Mouse (Mus musculus) neural tube, embryonic 11.5 days (tissue): Measurements from ENCODE around the gene Srcin1. TPM values are rescaled to one million over a fixed set of nuclear protein-coding genes. Genes with fewer than 3 reads are reported as not detected.

Experiments
- ATAC-seq: fragments of 200-750 bp; cut with Nextera tagmentation; 2 replicates; pipeline ENCODE4 v1.8.0; 2017; ENCODE audit warnings: moderate number of reproducible peaks, mild to moderate bottlenecking, moderate TSS enrichment, moderate library complexity; ENCODE audit not compliant: insufficient read depth, low FRiP score, low TSS enrichment
- DNase-seq: peaks from one replicate; pipeline ENCODE4 v3.0.0-alpha.2; 2015; ENCODE audit warnings: low spot score
- H3K27ac ChIP-seq: fragments of 300-500 bp; sonication (generic); 2 replicates; pipeline ENCODE4 v1.5.1; 2014; ENCODE audit warnings: low read depth, mild to moderate bottlenecking, low read length
- H3K27me3 ChIP-seq: fragments of 300-500 bp; sonication (generic); 2 replicates; pipeline ENCODE4 v1.6.1; 2014; ENCODE audit warnings: mild to moderate bottlenecking, low read length, mixed read lengths; ENCODE audit not compliant: control insufficient read depth, insufficient read depth
- H3K36me3 ChIP-seq: fragments of 300-500 bp; sonication (generic); 2 replicates; pipeline ENCODE4 v1.6.1; 2014; ENCODE audit warnings: mild to moderate bottlenecking, low read length, moderate library complexity, mixed read lengths; ENCODE audit not compliant: control insufficient read depth, insufficient read depth
- H3K4me1 ChIP-seq: fragments of 300-500 bp; sonication (generic); 2 replicates; pipeline ENCODE4 v1.6.1; 2014; ENCODE audit warnings: low read length, mixed read lengths; ENCODE audit not compliant: control insufficient read depth, insufficient read depth
- H3K4me2 ChIP-seq: fragments of 300-500 bp; sonication (generic); 2 replicates; pipeline ENCODE4 v1.6.1; 2014; ENCODE audit warnings: low read depth, mild to moderate bottlenecking, moderate library complexity
- H3K4me3 ChIP-seq: fragments of 300-500 bp; sonication (generic); 2 replicates; pipeline ENCODE4 v1.5.1; 2014; ENCODE audit warnings: low read depth, low read length
- H3K9ac ChIP-seq: fragments of 300-500 bp; sonication (generic); 2 replicates; pipeline ENCODE4 v1.6.1; 2014; ENCODE audit warnings: mild to moderate bottlenecking, low read length
- H3K9me3 ChIP-seq: fragments of 300-500 bp; sonication (generic); 2 replicates; pipeline ENCODE4 v1.6.1; 2016; ENCODE audit warnings: low read length; ENCODE audit not compliant: control insufficient read depth
- WGBS: fragments of 180-500 bp; shearing (Covaris S2); extraction: QIAGEN DNeasy Blood & Tissue Kit; methylation state at CpG from one replicate; pipeline ENCODE4 v1.1.7; 2014; 5-methylcytosine and 5-hydroxymethylcytosine counted together
- polyA plus RNA-seq: library from polyadenylated mRNA; unstranded; fragments of >200 nt; fragmentation: Nextera tagmentation; extraction: Ambion mirVana; gene quantifications from 2 replicates; pipeline ENCODE4 v1.2.1, GENCODE M21; 2014

Gene Srcin1
- polyA plus RNA-seq, 1 experiment from 2014 or later, result 2.5 TPM

GRCm38 (mm10) chr11:97556569-97557408 is 19.2 kb downstream of the Srcin1 start:
- H3K27me3 ChIP-seq, result peaks cover 4% of the 10 kb centered on the region
- DNase-seq (peak; percentile 76), ATAC-seq (no peak; the same call in 1 of the 2 replicates)
- no peak overlapping the region for H3K4me3 ChIP-seq
- no peaks in the 10 kb centered on the region for H3K9me3 ChIP-seq
- no peaks in the 10 kb centered on the region for H3K36me3 ChIP-seq
- H3K4me1 ChIP-seq, result peaks cover 30% of the 10 kb centered on the region
- H3K9ac ChIP-seq, result no peak overlapping the region
- no peak overlapping the region for H3K4me2 ChIP-seq
- H3K27ac ChIP-seq, result no peak overlapping the region
- 15% methylated on average over 7 of the region's 7 CpGs for WGBS

GRCm38 (mm10) chr11:97555144-97555543 is 20.8 kb downstream of the Srcin1 start:
- Histone ChIP-seq H3K4me2 (no peak overlapping the region), H3K27ac (no peak overlapping the region), H3K27me3 (peaks cover 20% of the 10 kb centered on the region), H3K9me3 (no peaks in the 10 kb centered on the region), H3K4me1 (peaks cover 32% of the 10 kb centered on the region), H3K4me3 (no peak overlapping the region), H3K9ac (no peak overlapping the region), H3K36me3 (no peaks in the 10 kb centered on the region)
- DNase-seq (no peak), ATAC-seq (no peak)
- WGBS, result 32% methylated on average over 6 of the region's 6 CpGs

GRCm38 (mm10) chr11:97552151-97552550 is 23.8 kb downstream of the Srcin1 start:
- Histone ChIP-seq H3K4me3 (no peak overlapping the region), H3K27me3 (peaks cover 41% of the 10 kb centered on the region), H3K4me1 (peaks cover 21% of the 10 kb centered on the region), H3K9ac (no peak overlapping the region), H3K9me3 (no peaks in the 10 kb centered on the region), H3K4me2 (no peak overlapping the region), H3K36me3 (no peaks in the 10 kb centered on the region), H3K27ac (no peak overlapping the region)
- ATAC-seq (no peak), DNase-seq (no peak)
- WGBS, result 8% methylated on average over 8 of the region's 8 CpGs

- WGBS, result 40% methylated on average over 7 of the region's 8 CpGs
- peaks cover 61% of the 10 kb centered on the region for H3K27me3 ChIP-seq
- no peak overlapping the region for H3K27ac ChIP-seq
Measured at GRCm38 (mm10) chr11:97548757-97549156, 27.2 kb downstream of the Srcin1 start.

GRCm38 (mm10) chr11:97547957-97548706 is 27.9 kb downstream of the Srcin1 start:
- no peak for DNase-seq
- ATAC-seq, result no peak
- 72% methylated on average over 12 of the region's 12 CpGs for WGBS
- Histone ChIP-seq H3K4me1 (peaks cover 22% of the 10 kb centered on the region), H3K4me3 (no peak overlapping the region), H3K4me2 (no peak overlapping the region), H3K27me3 (peaks cover 61% of the 10 kb centered on the region), H3K27ac (no peak overlapping the region), H3K36me3 (no peaks in the 10 kb centered on the region), H3K9me3 (no peaks in the 10 kb centered on the region), H3K9ac (no peak overlapping the region)

More at GRCm38 (mm10) chr11:97548757-97549156, 27.2 kb downstream of the Srcin1 start:
- no peak overlapping the region for H3K9ac ChIP-seq
- no peaks in the 10 kb centered on the region for H3K9me3 ChIP-seq
- H3K36me3 ChIP-seq, result no peaks in the 10 kb centered on the region
- H3K4me1 ChIP-seq, result peaks cover 22% of the 10 kb centered on the region
- H3K4me2 ChIP-seq, result no peak overlapping the region
- DNase-seq, result no peak
- ATAC-seq, result no peak
- H3K4me3 ChIP-seq, result no peak overlapping the region

- H3K9ac ChIP-seq, result peak overlapping the region; percentile 47
- peak; percentile 66 for DNase-seq
- H3K9me3 ChIP-seq, result no peaks in the 10 kb centered on the region
- peak overlapping the region; percentile 99 for H3K4me2 ChIP-seq
- H3K27ac ChIP-seq, result no peak overlapping the region
- peaks cover 14% of the 10 kb centered on the region for H3K4me1 ChIP-seq
- peak overlapping the region; percentile 55 for H3K4me3 ChIP-seq
- under 1% methylated on average over 36 of the region's 73 CpGs for WGBS
- no peak; the same call in 1 of the 2 replicates for ATAC-seq
- H3K36me3 ChIP-seq, result no peaks in the 10 kb centered on the region
- H3K27me3 ChIP-seq, result peaks cover 61% of the 10 kb centered on the region
Measured at GRCm38 (mm10) chr11:97546804-97547411, 29.1 kb downstream of the Srcin1 start.

GRCm38 (mm10) chr11:97545808-97546560 is 30.0 kb downstream of the Srcin1 start:
- Histone ChIP-seq H3K9ac (peak overlapping the region; percentile 47), H3K4me3 (peak overlapping the region; percentile 55), H3K4me1 (peaks cover 10% of the 10 kb centered on the region), H3K27ac (no peak overlapping the region), H3K27me3 (peaks cover 52% of the 10 kb centered on the region), H3K4me2 (peak overlapping the region; percentile 99), H3K9me3 (no peaks in the 10 kb centered on the region), H3K36me3 (no peaks in the 10 kb centered on the region)
- 3% methylated on average over 26 of the region's 26 CpGs for WGBS
- no peak for ATAC-seq
- no peak for DNase-seq

- no peak overlapping the region for H3K4me3 ChIP-seq
- WGBS, result 77% methylated on average over 9 of the region's 9 CpGs
- DNase-seq (no peak), ATAC-seq (no peak)
- H3K4me2 ChIP-seq, result no peak overlapping the region
- H3K4me1 ChIP-seq, result peaks cover 10% of the 10 kb centered on the region
- no peaks in the 10 kb centered on the region for H3K9me3 ChIP-seq
- H3K27ac ChIP-seq, result no peak overlapping the region
- H3K36me3 ChIP-seq, result no peaks in the 10 kb centered on the region
- H3K27me3 ChIP-seq, result peaks cover 38% of the 10 kb centered on the region
- no peak overlapping the region for H3K9ac ChIP-seq
Measured at GRCm38 (mm10) chr11:97543883-97544282, 32.1 kb downstream of the Srcin1 start.
